Mouse (Mus musculus) heart, postnatal 0 days (tissue): ENCODE measurements around the gene Smim5. TPM values are rescaled to one million over a fixed set of nuclear protein-coding genes. Genes with fewer than 3 reads are reported as not detected.
"Not testable (repeated sequence)": the region's sequence is repeated elsewhere in the genome, so short reads cannot be mapped to it uniquely, and the experiment has no call there.

ENCODE experiments used
- ATAC-seq: fragments of 200-750 bp; cut with Nextera tagmentation; 2 replicates; pipeline ENCODE4 v1.8.0; 2017; ENCODE audit warnings: low read depth, moderate number of reproducible peaks, moderate library complexity; ENCODE audit not compliant: insufficient read depth
- DNase-seq: peaks from one replicate; pipeline ENCODE4 v3.0.0-alpha.2; 2016; ENCODE audit warnings: low spot score
- H3K27ac ChIP-seq: fragments of 300-500 bp; sonication (generic); 2 replicates; pipeline ENCODE4 v1.5.1; 2014; ENCODE audit warnings: low read depth, mild to moderate bottlenecking
- H3K27me3 ChIP-seq: fragments of 300-500 bp; sonication (generic); 2 replicates; pipeline ENCODE4 v1.6.1; 2014; ENCODE audit warnings: low read length, mixed read lengths; ENCODE audit not compliant: control insufficient read depth, insufficient read depth
- H3K36me3 ChIP-seq: fragments of 300-500 bp; sonication (generic); replicated peaks from 2 replicates; pipeline ENCODE4 v1.6.1; 2014; ENCODE audit warnings: low read length, mixed read lengths; ENCODE audit not compliant: control insufficient read depth, insufficient read depth
- H3K4me1 ChIP-seq: fragments of 300-500 bp; sonication (generic); 2 replicates; pipeline ENCODE4 v1.6.1; 2014; ENCODE audit warnings: antibody characterized with exemption; ENCODE audit not compliant: control insufficient read depth, insufficient read depth
- H3K4me2 ChIP-seq: fragments of 300-500 bp; sonication (generic); 2 replicates; pipeline ENCODE4 v1.6.1; 2014; ENCODE audit warnings: low read depth, mild to moderate bottlenecking, low read length, moderate library complexity
- H3K4me3 ChIP-seq: fragments of 300-500 bp; sonication (generic); 2 replicates; pipeline ENCODE4 v1.5.1; 2014; ENCODE audit warnings: low read depth, low read length
- H3K9ac ChIP-seq: fragments of 300-500 bp; sonication (generic); replicated peaks from 2 replicates; pipeline ENCODE4 v1.6.1; 2014; ENCODE audit warnings: low read depth, low read length, mixed read lengths
- H3K9me3 ChIP-seq: fragments of 300-500 bp; sonication (generic); replicated peaks from 2 replicates; pipeline ENCODE4 v1.6.1; 2016; ENCODE audit warnings: low read length; ENCODE audit not compliant: control insufficient read depth
- CTCF ChIP-seq: IDR thresholded peaks from 2 replicates; pipeline ENCODE4 v1.5.1; 2016; ENCODE audit warnings: antibody characterized with exemption, control low read depth, low read depth
- EP300 ChIP-seq: IDR thresholded peaks from 2 replicates; pipeline ENCODE4 v1.6.1; 2016; ENCODE audit warnings: antibody characterized with exemption, low read depth
- WGBS: fragments of 180-500 bp; shearing (Covaris S2); extraction: QIAGEN DNeasy Blood & Tissue Kit; methylation state at CpG from one replicate; pipeline ENCODE4 v1.1.7; 2014; 5-methylcytosine and 5-hydroxymethylcytosine counted together
- polyA plus RNA-seq: library from polyadenylated mRNA; unstranded; fragments of >200 nt; fragmentation: Nextera tagmentation; extraction: Ambion mirVana; gene quantifications from 2 replicates; pipeline ENCODE4 v1.2.1, GENCODE M21; 2015
- total RNA-seq: library from RNA; depleted of rRNA; stranded (reverse); fragments of >200 nt; gene quantifications from 2 replicates; pipeline ENCODE4 v1.2.3, GENCODE M21; 2014; ENCODE audit warnings: low replicate concordance; rRNA removed

Smim5 gene
- total RNA-seq (57.5 and 83.0 TPM in 2 replicates), polyA plus RNA-seq (79.3 and 93.3 TPM in 2 replicates)

DNA sequence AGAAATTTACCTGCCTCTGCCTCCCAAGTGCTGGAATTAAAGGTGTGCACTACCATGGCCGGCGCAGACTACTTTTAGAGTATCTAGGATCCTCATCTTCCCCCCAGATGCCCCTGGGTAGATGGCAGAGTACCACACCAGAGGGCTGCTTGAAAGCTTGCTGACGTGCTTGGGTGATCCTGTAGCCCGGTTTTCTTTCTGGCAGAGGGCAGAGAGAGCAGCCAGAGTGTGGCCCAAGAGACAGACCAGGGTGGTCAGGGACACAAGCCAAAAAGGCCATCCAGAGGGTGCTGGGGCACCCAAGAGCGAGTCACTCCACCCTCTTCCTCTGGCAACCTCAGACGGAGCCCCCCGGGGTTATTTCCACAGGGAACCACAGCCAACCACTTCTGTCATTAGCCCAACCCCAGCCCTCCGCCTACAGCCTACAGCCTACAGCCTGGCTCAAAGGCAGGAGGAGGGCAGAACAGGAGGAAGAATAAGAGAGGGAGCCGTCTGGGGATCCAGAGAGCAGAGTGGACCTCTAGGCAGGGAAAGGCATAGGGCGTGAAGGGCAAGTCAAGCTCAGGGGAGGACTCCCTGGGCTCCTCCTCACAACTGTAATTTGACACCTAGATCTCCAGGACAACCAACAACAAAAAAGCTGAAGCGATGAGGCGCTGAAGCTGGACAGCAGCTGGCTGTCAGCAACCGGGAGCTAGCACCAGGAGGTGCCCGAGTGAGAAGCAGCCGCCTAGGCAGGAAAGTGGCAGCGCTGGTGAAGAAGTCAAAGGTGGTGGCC lies at the start of gene Smim5:
Smim5 (plus strand) TSS at position 481 of the 781 bp plus-strand sequence.
- WGBS, result 19% methylated on average over 16 of the region's 16 CpGs
- no peaks in the 10 kb centered on the region for H3K9me3 ChIP-seq
- H3K4me3 ChIP-seq, result peak within 1 kb of the TSS; percentile 57
- DNase-seq, result peak; percentile 92
- no peak; the same call in 1 of the 2 replicates for TF ChIP-seq EP300
- peak; percentile 24; the same call in 1 of the 2 replicates for TF ChIP-seq CTCF
- H3K4me2 ChIP-seq, result peak within 1 kb of the TSS; percentile 71
- H3K27me3 ChIP-seq, result no peaks in the 10 kb centered on the region
- peaks cover 12% of the 10 kb centered on the region; the same call in 1 of the 2 replicates for H3K36me3 ChIP-seq
- ATAC-seq, result peak; percentile 73
- peak within 1 kb of the TSS; percentile 60 for H3K9ac ChIP-seq
- H3K27ac ChIP-seq, result peak within 1 kb of the TSS; percentile 98
- peaks cover 36% of the 10 kb centered on the region for H3K4me1 ChIP-seq

DNA sequence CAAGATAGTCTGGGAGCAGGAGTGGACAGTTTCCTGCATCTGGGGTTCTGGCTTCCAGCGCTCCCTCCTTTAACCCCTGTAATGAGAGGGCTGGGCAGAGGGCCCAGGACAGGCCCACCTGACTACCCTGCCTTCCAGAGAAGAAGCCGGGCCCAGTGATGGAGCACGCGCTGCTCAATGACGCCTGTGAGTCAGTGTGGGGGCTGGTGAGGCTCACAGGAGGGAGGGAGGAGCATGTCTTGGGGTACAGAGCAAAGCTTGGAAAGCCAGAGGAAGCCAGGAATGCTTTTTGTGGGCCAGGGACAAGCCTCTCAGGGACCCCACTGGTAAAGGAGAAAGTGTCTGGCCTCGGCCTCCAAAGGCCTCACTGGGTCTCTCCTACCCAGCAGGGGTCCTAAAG lies 45.1 kb upstream of the Smim5 start:
- 86% methylated on average over 6 of the region's 6 CpGs for WGBS
- Histone ChIP-seq H3K36me3 (peaks cover 45% of the 10 kb centered on the region), H3K4me2 (no peak overlapping the region), H3K9me3 (no peaks in the 10 kb centered on the region), H3K4me3 (no peak overlapping the region), H3K27me3 (peaks cover 22% of the 10 kb centered on the region), H3K27ac (no peak overlapping the region), H3K4me1 (peaks cover 5% of the 10 kb centered on the region), H3K9ac (no peak overlapping the region)
- DNase-seq (no peak), ATAC-seq (no peak)
- no peak for TF ChIP-seq CTCF
- no peak for TF ChIP-seq EP300

DNA sequence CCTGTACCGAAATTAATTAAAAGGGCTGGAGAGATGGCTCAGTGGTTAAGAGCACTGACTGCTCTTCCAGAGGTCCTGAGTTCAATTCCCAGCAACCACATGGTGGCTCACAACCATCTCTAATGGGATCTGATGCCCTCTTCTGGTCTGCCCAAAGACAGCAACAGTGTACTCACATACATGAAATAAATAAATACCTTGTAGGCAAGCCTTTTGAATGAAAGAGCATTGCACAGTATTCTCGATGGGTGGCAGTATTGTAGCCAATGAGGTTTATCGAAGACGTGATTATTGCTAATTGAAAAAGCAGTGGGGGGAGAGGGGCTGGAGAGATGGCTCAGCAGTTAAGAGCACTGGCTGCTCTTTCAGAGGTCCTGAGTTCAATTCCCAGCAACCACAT lies 42.6 kb upstream of the Smim5 start:
- ATAC-seq, H3K4me3 ChIP-seq, H3K4me2 ChIP-seq, H3K27ac ChIP-seq, H3K9ac ChIP-seq, DNase-seq, H3K9me3 ChIP-seq, H3K4me1 ChIP-seq: not testable (repeated sequence)
- Histone ChIP-seq H3K27me3 (peaks cover 30% of the 10 kb centered on the region), H3K36me3 (peaks cover 23% of the 10 kb centered on the region)
- WGBS, result 94% methylated on average over 4 of the region's 4 CpGs

DNA sequence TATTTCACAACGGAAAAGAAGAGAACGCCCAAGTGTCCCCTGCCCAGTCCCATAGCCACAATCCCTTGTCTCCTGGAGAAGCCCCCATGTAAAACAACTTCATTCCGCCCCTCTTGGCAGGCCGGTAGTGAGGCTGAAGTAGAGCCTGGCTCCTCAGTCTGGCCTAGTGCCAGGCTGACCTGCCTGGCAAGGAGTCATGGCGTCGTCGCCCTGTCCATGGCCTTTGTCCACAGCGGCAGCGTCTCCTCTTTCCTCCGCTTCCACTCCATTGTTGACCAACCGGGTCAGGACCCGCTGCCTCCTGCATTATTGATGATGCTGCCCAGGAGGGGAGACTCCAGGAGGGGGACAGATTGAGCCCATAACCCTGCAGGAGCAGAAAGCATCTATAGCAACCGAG lies 41.8 kb upstream of the Smim5 start:
- Histone ChIP-seq H3K9ac (no peak overlapping the region), H3K4me2 (no peak overlapping the region), H3K27me3 (peaks cover 31% of the 10 kb centered on the region), H3K36me3 (peaks cover 21% of the 10 kb centered on the region), H3K4me1 (peaks cover 5% of the 10 kb centered on the region), H3K9me3 (no peaks in the 10 kb centered on the region), H3K27ac (no peak overlapping the region), H3K4me3 (no peak overlapping the region)
- TF ChIP-seq EP300 (no peak), CTCF (no peak)
- ATAC-seq (no peak), DNase-seq (no peak)
- WGBS, result 46% methylated on average over 13 of the region's 13 CpGs

DNA sequence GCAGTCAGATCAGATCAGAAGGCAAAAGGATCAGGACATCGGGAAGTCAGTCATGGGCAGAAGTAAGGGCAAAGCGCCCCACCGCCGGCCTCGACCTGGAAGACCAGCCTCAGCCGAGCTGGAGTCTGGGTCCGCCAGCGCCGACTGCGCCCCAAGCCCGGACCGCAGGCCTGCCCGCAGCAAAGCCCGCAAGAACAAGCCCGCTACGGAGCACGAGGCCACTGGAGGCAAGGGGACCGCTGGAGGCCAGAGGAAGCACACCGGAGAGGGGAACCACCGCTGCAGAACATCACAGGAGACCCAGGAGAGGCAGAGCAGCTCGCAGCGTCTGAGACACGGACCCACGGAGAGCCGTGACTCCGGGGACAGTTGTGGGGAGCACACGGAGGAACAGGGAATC lies 41.4 kb upstream of the Smim5 start, which contains the start of gene Myo15b:
Myo15b (plus strand) TSS at position 53 of the 400 bp plus-strand sequence.
- H3K36me3 ChIP-seq, result peaks cover 17% of the 10 kb centered on the region; the same call in 1 of the 2 replicates
- peak within 1 kb of the TSS; percentile 42 for H3K4me3 ChIP-seq
- peak within 1 kb of the TSS; percentile 5; the same call in 1 of the 2 replicates for H3K9ac ChIP-seq
- no peak for TF ChIP-seq EP300
- WGBS, result 17% methylated on average over 27 of the region's 27 CpGs
- H3K27ac ChIP-seq, result no peak within 1 kb of the TSS
- H3K9me3 ChIP-seq, result no peaks in the 10 kb centered on the region
- DNase-seq, result no peak
- peak within 1 kb of the TSS; percentile 68 for H3K4me2 ChIP-seq
- no peak for ATAC-seq
- H3K4me1 ChIP-seq, result peaks cover 5% of the 10 kb centered on the region
- peaks cover 31% of the 10 kb centered on the region for H3K27me3 ChIP-seq
